Mouse (Mus musculus) embryo, embryonic 10.5 days (tissue): ENCODE data around the gene Gfra1.

Experiments
- DNase-seq: peaks from one replicate; pipeline ENCODE4 v3.0.0-alpha.2; 2015; ENCODE audit warnings: low spot score

Gfra1 gene

DNA sequence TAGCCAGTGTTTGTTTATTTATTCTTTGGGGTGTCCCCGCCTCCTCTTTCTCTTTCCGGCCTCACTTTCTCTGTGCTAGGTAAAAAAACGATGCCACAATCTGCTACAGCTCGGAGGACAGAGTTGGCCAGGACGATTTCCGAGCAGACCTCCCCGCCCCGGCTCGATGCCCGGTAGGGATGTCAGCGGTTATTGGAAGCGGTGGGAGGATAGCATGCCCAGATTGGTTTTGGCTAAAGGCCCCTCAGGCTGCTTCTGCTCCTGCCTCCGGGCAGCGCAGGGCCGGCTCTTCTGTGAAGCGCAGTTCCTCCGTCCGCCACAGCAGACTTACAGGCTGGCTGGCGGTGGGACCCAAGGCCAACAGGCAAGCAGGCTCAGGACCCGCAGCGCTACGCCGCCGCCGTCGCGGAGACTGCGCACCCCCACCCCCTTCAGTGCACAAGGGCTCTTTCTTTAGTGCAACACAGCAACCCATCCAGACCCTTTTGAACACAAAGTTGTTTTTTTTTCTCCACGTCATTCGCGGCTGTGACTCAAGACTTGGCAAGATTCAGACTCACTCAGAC lies at the start of gene Gfra1:
Gfra1 (minus strand) TSS at position 414 of the 566 bp plus-strand sequence.
- DNase-seq: peak; percentile 85

DNA sequence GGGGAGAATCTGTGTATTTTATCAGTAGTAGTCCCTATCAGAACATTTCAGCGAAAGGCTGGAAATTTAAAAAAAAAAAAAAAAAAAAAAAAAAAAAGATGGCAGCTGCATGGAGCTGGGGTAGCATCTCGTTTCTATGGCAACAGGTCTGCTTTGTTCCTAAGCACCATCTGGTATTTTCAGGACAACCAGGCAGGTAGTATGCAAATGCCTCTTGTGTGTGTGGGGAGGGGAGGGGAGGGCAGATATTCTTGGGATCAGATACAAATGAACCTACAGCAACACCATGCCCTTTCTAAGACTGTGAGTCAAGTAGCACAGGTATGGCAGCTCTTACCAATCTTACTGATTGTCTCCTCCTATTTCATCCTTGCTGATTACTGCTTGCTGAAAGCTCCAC lies 44.3 kb upstream of the Gfra1 start:
- DNase-seq: no peak

DNA sequence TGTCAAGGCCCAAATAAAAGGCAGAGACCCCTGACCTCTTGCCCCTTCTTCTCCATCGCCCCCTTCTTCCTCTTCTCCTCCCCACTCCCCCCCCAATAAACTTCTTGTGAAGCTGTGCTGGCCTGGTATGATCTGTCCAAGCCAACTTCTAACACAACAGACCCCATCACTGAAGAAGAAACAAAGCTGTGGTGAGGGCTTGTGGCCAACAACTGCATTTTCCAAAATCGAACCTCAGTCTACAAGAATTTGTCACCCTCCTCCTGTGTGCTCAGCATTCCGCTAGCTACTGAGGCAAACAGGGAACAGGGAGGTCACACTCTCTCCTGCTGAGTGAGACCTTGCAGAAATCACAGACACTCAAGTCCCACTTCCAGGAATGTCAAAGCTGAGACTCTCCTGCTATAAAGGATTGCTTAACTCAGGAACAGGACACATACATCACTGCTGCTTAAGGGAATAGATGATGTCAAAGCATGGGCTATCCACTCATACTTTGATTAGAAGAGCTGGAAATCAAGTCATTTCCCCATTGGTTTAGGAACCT lies 43.8 kb upstream of the Gfra1 start:
- DNase-seq: no peak

DNA sequence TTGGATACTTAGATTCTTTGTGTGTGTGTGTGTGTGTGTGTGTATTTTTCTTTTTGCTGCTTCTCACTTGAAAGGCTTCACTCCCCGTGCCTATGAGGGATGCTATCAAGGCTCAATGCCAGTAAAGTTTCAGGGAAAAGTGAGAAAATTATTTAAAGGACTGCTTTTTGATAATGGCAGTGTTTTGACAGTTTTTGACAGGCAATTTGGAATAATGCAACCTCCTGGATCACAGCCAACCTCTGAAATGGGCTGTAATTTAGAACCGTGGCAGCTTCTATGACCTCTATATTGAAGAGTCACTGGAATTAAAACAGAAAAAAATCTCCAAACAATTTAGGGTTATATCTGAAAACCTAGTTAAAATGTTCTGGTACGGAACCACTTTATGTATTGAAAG lies 41.4 kb upstream of the Gfra1 start:
- DNase-seq: no peak

DNA sequence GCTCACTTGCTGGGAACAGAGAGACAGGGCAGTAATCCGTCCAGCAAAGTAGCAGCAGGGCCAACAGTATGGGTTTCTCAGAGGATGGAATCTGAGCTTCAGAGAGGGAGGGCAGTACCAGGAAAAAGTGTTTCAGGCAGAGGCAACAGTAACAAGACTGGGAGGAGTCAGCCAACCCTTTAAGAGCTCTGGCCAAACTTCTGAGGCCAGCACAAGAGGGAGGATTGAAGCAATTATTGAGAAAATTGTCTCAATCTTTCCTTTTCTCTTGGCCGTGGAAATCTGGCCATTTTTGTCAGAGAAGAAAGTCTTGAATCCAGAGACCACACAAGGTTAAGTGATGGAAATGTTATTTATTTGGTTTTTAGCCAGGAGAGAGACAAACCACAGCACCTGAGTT lies 31.0 kb upstream of the Gfra1 start:
- DNase-seq: no peak

DNA sequence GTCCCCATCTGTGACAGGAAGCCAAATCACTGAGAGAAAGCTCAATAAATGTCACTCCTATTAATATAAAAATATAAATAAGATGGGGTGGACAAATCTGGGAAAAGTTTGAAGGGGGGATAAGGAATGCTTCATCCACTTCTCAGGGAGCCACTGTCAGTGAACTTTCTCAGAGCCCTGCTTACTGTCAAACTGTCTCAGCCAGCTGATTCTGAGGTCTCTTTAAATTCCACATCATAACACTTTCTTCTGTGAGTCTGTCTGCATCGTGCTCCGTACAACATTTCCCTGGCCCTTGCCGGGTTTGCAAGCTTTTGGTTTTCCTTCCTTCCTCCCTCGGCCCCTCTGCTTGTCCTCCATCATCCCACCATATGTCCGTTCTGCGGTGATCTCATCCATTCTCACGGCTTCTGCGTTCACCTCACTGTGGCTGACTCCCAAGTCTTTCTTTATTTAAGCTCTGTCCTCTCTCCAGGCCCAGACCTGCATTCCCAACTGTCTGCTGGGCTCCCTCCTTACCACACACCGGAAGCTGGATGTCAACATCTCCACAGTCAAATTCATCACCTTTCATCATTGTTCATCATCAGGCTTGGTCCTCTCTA lies 26.8 kb upstream of the Gfra1 start:
- no peak for DNase-seq

DNA sequence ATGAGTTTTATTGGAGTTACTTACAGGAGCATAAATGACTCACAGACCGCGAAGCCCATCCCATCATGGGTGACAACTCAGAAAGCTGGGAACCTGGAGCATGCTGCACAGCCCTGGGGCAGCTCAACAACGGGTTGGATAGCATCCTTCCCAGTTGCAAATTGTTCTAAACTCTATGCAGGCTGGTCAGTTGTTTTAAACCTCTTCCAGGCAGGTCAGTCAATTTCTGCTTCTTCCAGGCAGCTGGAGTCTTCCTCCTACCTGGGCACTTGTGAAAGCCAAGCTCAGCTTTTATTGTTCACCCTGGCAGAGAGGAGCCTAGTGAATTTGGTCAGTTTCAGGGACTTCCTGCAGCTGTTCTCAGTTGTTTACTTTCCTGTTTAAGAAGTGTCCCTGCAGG lies 18.5 kb upstream of the Gfra1 start:
- no peak for DNase-seq

DNA sequence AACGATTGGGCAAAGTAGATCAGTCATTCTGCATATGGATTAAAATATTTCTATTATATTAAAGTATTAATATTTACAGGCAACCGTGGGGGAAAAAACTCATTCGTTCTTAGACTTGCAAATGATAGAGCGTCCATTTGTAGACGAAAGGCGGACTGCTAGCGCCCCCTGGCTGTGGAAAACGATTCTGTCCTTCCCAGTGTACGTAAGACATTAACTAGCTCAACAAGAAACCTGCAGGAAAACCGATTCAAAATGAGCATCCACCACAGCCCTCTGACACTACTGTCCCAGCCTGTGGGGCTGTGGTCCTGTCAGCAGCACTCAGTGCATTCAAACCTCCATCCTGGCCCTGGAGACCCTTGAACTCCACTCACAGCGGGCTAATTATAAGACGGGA lies 13.7 kb upstream of the Gfra1 start:
- peak; percentile 92 for DNase-seq

DNA sequence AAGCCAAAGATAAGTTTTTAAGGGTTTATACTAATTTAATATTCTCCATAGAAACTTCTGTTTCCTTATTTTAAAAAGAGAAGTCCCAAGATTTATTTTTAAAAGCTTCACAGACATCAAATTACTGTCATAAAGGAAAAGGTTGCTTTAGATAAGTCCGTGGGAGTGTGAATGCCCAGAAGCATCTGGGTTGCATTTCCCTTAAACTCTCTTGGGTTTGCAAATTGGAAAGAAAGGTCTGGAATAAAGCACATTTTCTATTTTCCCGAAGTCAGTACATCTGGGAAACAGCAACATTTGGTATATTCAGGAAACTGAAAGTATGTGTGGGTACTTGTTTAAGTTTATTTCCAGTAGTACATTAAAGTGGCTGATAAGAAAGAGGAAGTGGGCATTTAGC lies 12.6 kb upstream of the Gfra1 start:
- DNase-seq: peak; percentile 15

DNA sequence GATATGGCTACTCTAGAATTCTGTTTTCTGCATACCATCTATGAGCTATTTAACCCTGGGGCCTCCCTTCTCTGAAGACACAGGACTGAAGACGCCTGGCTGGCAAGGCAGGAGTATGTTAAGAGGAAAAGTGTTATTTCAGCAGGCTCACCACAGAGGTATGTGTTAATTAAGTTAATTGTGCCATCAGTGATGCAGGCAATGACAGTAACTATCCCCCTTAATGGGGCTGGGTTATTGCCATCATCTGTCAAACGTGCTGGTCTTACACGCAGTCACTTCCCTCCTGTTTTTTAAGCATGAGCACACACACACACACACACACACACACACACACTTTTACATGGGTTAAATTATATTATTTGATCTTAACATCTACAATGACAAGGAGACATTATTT lies 8.0 kb upstream of the Gfra1 start:
- no peak for DNase-seq

DNA sequence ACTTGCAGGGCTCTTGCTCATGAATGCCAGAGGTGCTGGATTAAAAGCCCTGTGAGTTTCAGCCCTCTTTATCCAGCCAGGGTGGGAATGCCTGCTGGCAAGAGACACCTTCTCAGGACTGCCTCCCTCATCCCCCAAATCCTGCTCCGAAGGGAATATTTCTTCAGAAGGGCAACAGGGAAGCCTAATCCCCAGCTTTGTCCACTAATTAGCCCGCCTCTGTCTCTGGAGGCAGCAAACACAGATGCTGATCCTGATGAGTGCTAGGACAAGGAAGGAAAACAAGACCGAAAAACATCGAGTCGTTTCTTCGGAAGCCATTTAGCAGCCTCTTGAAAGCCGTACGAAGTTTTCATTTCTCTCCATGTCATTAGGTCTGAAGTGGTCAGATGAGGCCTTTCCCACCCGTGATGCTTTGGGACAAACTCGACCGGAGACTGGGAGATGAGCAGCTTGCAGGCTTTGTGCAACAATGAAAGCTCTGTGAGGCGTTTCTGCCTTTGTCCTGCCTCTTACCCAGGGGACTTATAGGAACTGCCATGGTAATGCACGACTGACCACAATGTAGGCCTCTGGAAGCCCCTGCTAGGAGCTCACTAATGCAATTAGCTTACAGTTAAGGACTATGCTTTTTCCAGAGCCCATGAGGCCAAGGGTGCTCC lies 4.8 kb upstream of the Gfra1 start:
- peak; percentile 51 for DNase-seq

DNA sequence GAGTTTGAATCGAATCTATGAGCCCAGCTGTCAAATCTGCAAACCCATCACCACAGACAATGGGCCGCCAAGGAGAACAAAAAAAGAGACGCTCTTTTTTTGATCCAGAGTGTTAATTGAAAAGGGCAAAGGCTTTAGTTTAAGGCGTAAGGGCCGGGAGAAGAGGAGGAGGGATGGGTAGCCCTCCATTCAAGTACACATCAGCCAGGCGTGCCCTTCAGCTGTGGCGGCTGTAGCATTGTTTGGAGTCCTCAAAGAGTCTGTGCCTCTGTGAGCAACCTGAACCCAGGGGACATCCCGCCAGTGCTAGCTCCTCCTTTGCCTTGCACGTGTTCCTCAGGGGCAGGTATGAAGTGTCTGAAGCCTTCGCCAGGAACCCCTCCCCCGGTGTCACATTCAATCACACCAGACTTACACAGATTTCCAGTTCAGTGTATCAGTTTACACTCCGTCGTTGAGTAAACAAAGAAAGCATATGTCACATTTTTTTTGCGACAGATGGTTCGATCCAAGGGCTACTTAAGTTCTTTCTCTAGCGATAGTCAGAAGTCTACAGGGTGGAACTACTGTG lies 867 bp upstream of the Gfra1 start:
- peak; percentile 74 for DNase-seq

DNA sequence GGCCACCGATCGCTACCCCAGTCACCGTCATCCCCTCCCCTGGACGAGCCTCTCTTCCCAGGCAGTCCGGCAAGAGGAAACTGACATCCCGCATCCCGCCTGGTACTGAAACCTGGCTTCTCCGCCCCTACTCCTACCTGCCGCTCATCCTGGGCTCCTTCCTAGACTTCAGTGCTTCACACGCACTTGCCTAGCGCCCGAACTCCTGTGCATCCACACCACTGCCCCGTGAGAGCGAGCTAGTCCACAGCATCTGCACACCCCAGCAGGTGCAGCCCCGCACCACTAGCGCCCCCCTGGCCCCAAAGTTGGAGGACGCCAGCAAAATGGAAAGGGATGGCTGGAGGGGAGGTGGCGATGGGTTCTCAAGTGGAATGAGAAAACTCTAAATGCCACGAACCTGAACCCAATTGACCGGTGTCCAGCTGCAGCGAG lies 631 bp downstream of the Gfra1 start:
- DNase-seq: peak; percentile 71

DNA sequence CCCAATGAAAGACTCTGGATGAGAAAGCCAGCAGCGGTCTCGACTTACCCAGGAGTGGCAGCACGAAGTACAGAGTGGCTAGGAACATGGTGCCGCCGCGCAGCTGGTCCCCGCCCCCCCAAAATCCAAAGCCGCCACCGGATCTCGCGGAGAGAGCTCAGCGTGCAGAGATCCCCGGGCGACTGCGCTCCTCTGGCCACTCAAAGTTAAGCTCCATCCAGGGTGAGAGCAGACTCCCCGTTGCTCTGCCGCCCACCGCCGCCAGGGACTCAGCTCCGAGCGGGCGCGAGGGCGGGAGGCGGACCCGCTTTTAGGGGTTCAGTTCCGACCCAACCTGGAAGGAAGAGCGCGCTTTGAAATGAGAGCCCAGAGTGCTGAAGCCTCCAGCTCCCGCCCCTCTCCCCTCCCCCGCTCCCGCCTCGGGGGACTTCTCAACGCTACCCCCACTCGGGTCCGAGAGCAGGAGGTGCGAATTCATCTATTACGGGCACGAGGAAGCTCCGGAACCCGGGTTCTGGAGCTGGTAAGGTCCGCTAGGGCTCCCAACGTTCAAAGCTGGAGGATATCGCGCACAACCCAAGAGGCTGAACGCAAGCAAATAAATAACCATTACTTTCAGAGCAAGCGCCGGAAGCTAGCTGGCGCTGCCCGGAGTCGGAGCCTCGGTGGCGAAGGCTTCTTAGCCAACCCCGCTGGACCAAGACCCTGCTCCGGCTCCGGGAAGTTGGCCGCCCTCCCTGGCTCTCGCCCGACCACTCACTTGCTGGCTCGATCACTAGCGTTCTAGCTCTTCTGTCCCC lies 1.2 kb downstream of the Gfra1 start:
- peak; percentile 63 for DNase-seq

DNA sequence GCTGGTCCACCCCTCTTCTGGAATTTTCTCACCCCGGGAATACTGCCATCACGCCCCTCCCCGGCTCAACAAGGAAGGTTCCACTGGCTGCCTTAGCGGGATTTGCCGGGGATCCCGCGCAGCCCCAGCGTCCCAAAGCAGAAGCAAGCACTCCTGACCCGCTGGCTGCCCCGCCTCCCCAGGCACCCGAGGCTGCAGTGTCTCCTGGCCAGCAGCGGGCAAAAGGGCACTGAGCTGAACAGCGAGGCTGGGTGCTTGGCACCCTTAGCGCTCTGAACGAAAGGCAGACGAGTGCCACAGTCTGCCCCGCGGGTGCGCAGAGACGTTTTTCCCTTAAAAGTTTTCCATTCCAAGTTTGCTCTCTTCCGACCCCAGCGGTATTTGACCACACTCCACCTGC lies 2.1 kb downstream of the Gfra1 start:
- no peak for DNase-seq

DNA sequence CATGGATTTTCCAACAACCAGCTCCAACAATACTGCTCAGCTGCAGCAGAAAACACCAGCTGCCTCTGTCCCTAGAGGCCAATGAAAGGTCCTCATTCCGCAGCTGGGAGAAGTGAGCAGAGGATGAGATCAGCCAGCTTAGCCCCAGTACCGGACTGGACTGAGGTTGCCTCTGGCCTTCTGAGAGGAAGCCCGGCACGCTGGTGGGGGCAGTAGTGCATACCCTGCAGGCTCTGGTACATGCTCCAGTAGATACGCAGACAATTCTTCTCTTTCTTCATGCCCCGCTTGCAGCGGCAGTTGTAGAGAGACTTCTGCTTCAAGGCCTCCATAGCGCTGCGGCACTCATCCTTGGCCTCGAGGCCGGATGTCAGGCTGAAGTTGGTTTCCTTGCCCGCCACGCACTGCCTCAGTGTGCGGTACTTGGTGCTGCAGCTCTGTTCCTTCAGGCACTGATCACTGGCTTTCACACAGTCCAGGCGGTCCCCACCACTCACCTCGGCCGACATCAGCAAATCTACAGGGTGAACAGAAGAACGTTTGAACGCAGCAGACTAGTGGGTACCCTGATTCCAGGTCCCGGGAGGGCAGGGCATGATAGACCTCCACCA lies 2.7 kb downstream of the Gfra1 start:
- peak; percentile 50 for DNase-seq

DNA sequence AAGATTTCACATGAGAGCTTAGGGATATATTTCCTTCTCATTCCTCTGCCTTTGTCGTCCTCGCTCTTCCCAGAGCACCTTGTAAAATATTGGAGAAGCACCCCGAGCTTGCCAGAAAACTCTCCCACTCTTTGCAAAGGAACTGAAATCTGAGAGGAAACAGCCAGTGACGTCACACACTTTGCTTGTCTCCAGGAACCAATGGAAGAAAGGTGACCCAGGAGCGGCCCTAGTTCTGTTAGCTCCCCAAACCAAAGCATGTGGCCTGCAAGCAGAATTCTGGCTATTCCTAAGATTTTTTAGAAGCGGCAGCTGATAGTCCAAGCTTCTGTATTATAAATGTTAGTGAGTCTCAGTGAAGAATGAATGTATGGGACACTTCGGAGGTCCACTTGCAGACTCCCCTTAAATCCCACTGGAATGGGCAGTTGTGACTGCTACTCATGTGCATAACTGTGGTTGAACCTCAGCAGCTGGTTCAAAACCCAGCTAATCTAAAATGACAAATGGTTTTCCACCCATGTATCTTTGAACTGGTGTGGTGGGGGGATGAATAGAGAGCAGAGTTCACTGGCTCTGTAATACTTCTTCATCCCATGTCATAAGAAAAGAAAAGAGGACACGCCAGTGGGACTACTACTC lies 3.4 kb downstream of the Gfra1 start:
- DNase-seq: peak; percentile 62

DNA sequence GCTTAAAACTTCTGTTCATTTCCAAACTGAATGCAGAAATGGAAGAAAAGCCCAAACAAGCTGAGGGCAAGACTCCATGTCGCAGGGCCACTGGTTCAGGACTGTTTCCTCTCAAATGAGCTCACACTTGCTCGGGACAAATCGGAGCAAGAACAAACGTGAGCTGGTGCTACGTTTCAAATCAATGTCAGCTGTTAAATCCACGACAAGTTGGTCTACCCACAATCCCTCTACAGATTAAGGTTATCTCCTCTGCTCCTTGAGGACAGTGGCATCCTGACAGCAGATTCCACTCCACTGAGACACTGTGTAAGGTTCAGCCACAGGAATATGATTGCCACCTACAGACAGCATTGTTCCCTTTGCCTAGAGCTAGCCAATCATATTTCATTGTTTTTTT lies 4.4 kb downstream of the Gfra1 start:
- no peak for DNase-seq

DNA sequence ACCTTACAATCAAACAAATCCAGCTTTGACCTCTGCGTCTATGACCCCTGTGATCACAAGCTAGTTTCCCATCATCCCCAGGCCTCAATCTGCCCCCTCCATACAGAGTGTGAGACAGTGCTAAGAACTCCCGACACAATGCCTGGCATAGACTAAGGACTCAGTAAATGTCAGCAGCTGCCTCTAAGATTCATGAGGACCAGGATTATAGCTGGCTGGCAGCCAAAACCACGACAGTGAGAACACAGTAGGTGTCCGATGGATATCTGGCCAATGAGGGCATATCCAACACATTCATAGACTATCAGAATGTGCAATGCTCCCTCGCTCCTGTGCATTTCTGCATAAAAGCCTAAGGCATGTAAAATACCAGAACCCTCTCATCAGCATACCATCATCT lies 5.0 kb downstream of the Gfra1 start:
- no peak for DNase-seq

DNA sequence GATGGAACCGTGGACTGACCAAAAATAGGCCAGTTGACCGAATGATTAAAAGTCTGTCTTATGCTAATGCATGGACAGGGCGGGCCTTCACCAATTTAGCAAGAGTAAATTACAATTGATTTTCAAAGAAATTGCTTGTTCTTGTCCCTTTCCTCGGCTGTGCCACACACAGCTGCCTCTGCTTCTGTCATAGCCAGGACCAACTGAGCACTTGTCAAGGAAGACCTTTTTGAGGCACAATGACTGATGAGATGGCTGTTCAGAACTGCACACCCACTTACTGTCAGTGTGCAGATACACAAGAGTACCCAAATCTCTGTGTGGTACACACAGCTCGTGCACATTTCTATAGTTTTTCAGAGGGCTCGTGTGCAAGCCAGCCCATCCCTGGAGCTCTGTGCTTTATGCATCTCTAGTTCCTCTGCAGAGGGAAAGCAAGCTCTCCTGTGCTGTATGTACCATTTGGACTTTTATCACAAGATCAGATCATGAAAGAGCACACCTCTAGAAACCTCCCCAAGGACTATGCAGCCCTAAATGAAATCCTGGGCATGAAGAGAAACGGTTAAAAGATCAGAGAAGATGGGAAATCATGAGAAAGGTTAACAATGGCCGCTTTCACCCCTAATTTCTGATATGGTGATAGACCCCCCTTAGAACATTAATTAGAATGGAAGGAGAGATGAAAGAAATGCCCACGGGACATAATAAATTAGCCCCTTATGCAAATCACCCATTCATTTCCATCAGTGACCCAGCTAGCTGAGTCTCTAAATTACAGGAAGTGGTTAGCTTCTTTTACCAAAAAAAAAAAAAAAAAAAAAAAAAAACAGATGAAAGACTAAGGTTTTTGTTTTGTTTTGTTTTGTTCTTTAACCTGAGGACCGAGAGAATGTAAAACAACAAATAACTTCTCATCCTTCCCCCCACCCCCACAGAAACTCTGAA lies 12.7 kb downstream of the Gfra1 start:
- DNase-seq: no peak
